Comparison of ENCODE assay signal across 20 mouse cellular contexts in the genomic region with DNA sequence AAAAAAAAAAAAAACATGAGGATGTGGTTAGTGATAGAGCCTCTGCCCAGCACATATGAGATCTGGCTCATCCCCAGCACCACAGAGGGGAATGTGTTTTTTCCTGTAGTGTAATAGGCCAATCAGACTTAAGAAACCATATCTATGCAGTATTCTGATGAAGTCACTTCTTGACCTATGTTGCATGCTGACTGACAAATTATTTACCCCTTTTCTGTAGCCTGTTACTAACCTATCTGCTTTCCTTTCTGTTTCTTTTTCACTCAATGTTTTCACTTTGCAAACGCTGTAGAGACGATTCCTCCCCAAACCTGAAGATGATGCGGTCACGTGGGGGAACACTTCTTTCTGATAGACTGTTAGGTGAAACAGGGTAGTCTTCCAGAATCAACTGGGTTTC. TPM values are rescaled to one million over a fixed set of nuclear protein-coding genes. Genes with fewer than 3 reads are reported as not detected.
A peak's percentile ranks its signal among the peaks of the same experiment; 100 is the strongest.
DNase-seq lines count a peak whose midpoint lies in the region; ATAC-seq and TF ChIP-seq lines count a peak whose summit lies in the region.
"Had no signal": no experiment of that assay in that cellular context is flagged by ENCODE, and none has a peak within 500 bp of the region (broad histone marks: within the 10 kb centered on the region; RNA-seq: fewer than 3 reads in every experiment).

No protein-coding gene starts in this region.

- no peak overlapping the region for H3K4me2 ChIP-seq in heart, embryonic 12.5 days
- H3K4me2 ChIP-seq: hindbrain, embryonic 12.5 days; intestine, embryonic 15.5 days; limb, embryonic 13.5 days had no signal

- 83% methylated on average over 4 of the region's 4 CpGs for WGBS in heart, adult 2 months
- WGBS in heart, embryonic 12.5 days, result 84% methylated on average over 4 of the region's 4 CpGs

- intact Hi-C loops in heart, adult 2 months (cut with DNase I), result no loop called here

- no peaks in the 10 kb centered on the region for H3K27me3 ChIP-seq in MEL (ENCODE audit: control insufficient read depth in 1 of 2, insufficient read depth in 2 of 2, low read length in 2 of 2)
- no peaks in the 10 kb centered on the region for H3K27me3 ChIP-seq in heart, adult 2 months (ENCODE audit: control insufficient read depth, insufficient read depth, low read length)
- H3K27me3 ChIP-seq in heart, embryonic 12.5 days (replicated peaks), result no peaks in the 10 kb centered on the region
- H3K27me3 ChIP-seq: hindbrain, embryonic 12.5 days; intestine, embryonic 15.5 days; limb, embryonic 13.5 days; megakaryocyte, embryonic 14.5 days had no signal

- peaks cover 12 to 20% of the 10 kb centered on the region in 2 experiments for H3K4me1 ChIP-seq in MEL (ENCODE audit: control insufficient read depth in 1 of 2, insufficient read depth in 2 of 2, low read length in 2 of 2)
- H3K4me1 ChIP-seq in heart, adult 2 months (ENCODE audit: control insufficient read depth, insufficient read depth, low read length), result peaks cover 2% of the 10 kb centered on the region; the same call in 1 of the 2 replicates
- no peaks in the 10 kb centered on the region for H3K4me1 ChIP-seq in heart, embryonic 12.5 days (replicated peaks)
- H3K4me1 ChIP-seq: hindbrain, embryonic 12.5 days; intestine, embryonic 15.5 days; limb, embryonic 13.5 days had no signal

- TF ChIP-seq POLR2A in MEL (IDR thresholded peaks at IDR 0.05; ENCODE audit: control insufficient read depth in 1 of 2, insufficient read depth in 1 of 2, low read depth in 1 of 2, low read length in 2 of 2, poor library complexity in 1 of 2), result peak in 1 of 2 experiments; percentile 49; a peak in 1 of 4 replicates
- no peak for TF ChIP-seq POLR2A in heart, adult 2 months (IDR thresholded peaks at IDR 0.05; ENCODE audit: insufficient read depth, low read depth, low read length)

- peak; percentile 54 to 62; a peak in 2 of 4 replicates for TF ChIP-seq EP300 in MEL (IDR thresholded peaks at IDR 0.05; ENCODE audit: low read depth in 1 of 2, low read length in 2 of 2)
- TF ChIP-seq EP300 in heart, adult 2 months (IDR thresholded peaks at IDR 0.05; ENCODE audit: insufficient read depth, low read depth, low read length), result no peak

- peak overlapping the region; percentile 47 to 56 for H3K4me3 ChIP-seq in MEL (ENCODE audit: control insufficient read depth in 1 of 2, insufficient read depth in 1 of 2, low read depth in 2 of 2, low read length in 2 of 2)
- no peak overlapping the region for H3K4me3 ChIP-seq in heart, adult 2 months
- no peak overlapping the region for H3K4me3 ChIP-seq in heart, embryonic 12.5 days
- H3K4me3 ChIP-seq: hindbrain, embryonic 12.5 days; intestine, embryonic 15.5 days; limb, embryonic 13.5 days; megakaryocyte, embryonic 14.5 days had no signal

- H3K36me3 ChIP-seq in MEL (ENCODE audit: control insufficient read depth in 1 of 2, insufficient read depth in 2 of 2, low read length in 2 of 2), result peaks cover 0 to 33% of the 10 kb centered on the region in 2 experiments; a peak in 2 of 4 replicates
- H3K36me3 ChIP-seq in heart, adult 2 months (ENCODE audit: control insufficient read depth, insufficient read depth, low read length), result no peaks in the 10 kb centered on the region; the same call in 1 of the 2 replicates
- H3K36me3 ChIP-seq in heart, embryonic 12.5 days, result no peaks in the 10 kb centered on the region
- H3K36me3 ChIP-seq: hindbrain, embryonic 12.5 days; intestine, embryonic 15.5 days; limb, embryonic 13.5 days had no signal

- TF ChIP-seq CTCF in MEL (IDR thresholded peaks at IDR 0.05 in 2 of 3, conservative IDR thresholded peaks at IDR 0.05 in 1 of 3; ENCODE audit: control insufficient read depth in 1 of 3, insufficient read depth in 1 of 3, low read depth in 2 of 3, low read length in 3 of 3, poor library complexity in 1 of 3, severe bottlenecking in 1 of 3), result no peak
- TF ChIP-seq CTCF in heart, adult 2 months (IDR thresholded peaks at IDR 0.05), result no peak

- H3K9me3 ChIP-seq in MEL (replicated peaks; ENCODE audit: insufficient read depth, low read length), result no peaks in the 10 kb centered on the region
- H3K9me3 ChIP-seq in heart, embryonic 12.5 days (replicated peaks), result no peaks in the 10 kb centered on the region
- H3K9me3 ChIP-seq: hindbrain, embryonic 12.5 days; intestine, embryonic 15.5 days; megakaryocyte, embryonic 14.5 days had no signal

- no peak for TF ChIP-seq RAD21 in MEL (IDR thresholded peaks at IDR 0.05; ENCODE audit: low read depth, low read length)

- no peaks in the 10 kb centered on the region for H3K79me2 ChIP-seq in MEL (ENCODE audit: control insufficient read depth, insufficient read depth, low read length, poor library complexity)
- no peaks in the 10 kb centered on the region for H3K79me2 ChIP-seq in heart, adult 2 months (replicated peaks; ENCODE audit: control insufficient read depth, insufficient read depth, low read length)

- peak overlapping the region; percentile 93 for H3K27ac ChIP-seq in MEL (ENCODE audit: control insufficient read depth, low read depth, low read length)
- no peak overlapping the region for H3K27ac ChIP-seq in heart, adult 2 months
- H3K27ac ChIP-seq in heart, embryonic 12.5 days (ENCODE audit: poor library complexity, severe bottlenecking), result no peak overlapping the region
- H3K27ac ChIP-seq: hindbrain, embryonic 12.5 days; intestine, embryonic 15.5 days; limb, embryonic 13.5 days; liver, embryonic 14.5 days had no signal

- peak overlapping the region; percentile 54 for H3K9ac ChIP-seq in MEL (ENCODE audit: control insufficient read depth, low read depth, low read length, poor library complexity, severe bottlenecking)
- H3K9ac ChIP-seq in heart, adult 2 months (ENCODE audit: low read depth, low read length), result no peak overlapping the region
- H3K9ac ChIP-seq in heart, embryonic 12.5 days, result no peak overlapping the region
- H3K9ac ChIP-seq: hindbrain, embryonic 12.5 days; intestine, embryonic 15.5 days; limb, embryonic 13.5 days; liver, embryonic 14.5 days had no signal

- peak; percentile 2 to 27; a peak in 1 of 4 replicates for ATAC-seq in hematopoietic stem cell, adult 5-6 weeks (replicated peaks in 1 of 2; ENCODE audit: insufficient read depth in 1 of 2, low FRiP score in 2 of 2, low TSS enrichment in 1 of 2, low read depth in 1 of 2, poor library complexity in 2 of 2, severe bottlenecking in 2 of 2)
- no peak for ATAC-seq in heart, embryonic 12.5 days (ENCODE audit: insufficient number of reproducible peaks, low FRiP score)
- ATAC-seq in cerebellum, adult (ENCODE audit: insufficient number of reproducible peaks, low FRiP score, low TSS enrichment), result no peak
- ATAC-seq: intestine, embryonic 15.5 days had no signal

- peak; percentile 83 for DNase-seq in CD4-positive helper T cell, adult 2 months (ENCODE audit: low read depth, low spot score)
- DNase-seq in MEL (ENCODE audit: low read depth, low spot score), result peak; percentile 86
- DNase-seq in naive thymus-derived CD4-positive, alpha-beta T cell, adult 2 months (ENCODE audit: low read depth), result peak; percentile 81
- DNase-seq in heart, adult 2 months, result no peak
- no peak for DNase-seq in adrenal gland, adult 8-10 months
- DNase-seq: adrenal gland, postnatal 10 days; cerebellum, adult 8-10 months; gastrocnemius, postnatal 10 days; kidney, postnatal 25 days; layer of hippocampus, adult 9-11 months; spleen, adult 18-20 months; thymus, postnatal 4 days had no signal

TF ChIP-seq in MEL, 35 proteins besides CTCF, POLR2A, EP300 and RAD21 (continues in another document):
- TF ChIP-seq TCF12 (IDR thresholded peaks at IDR 0.05; ENCODE audit: low read depth, low read length) (peak; percentile 42), SIN3A (IDR thresholded peaks at IDR 0.05; ENCODE audit: low read length) (no peak), ZMIZ1 (IDR thresholded peaks at IDR 0.05; ENCODE audit: low read depth, low read length) (no peak), MAX (IDR thresholded peaks at IDR 0.05; ENCODE audit: low read length) (peak; percentile 37; the same call in 1 of the 2 replicates), BHLHE40 (IDR thresholded peaks at IDR 0.05; ENCODE audit: borderline replicate concordance, low read depth, low read length) (no peak), POLR2AphosphoS5 (IDR thresholded peaks at IDR 0.05; ENCODE audit: borderline replicate concordance, low read depth, low read length) (no peak), ZNF384 (IDR thresholded peaks at IDR 0.05; ENCODE audit: low read depth, low read length) (peak; percentile 63), UBTF (IDR thresholded peaks at IDR 0.05; ENCODE audit: borderline replicate concordance, insufficient read depth, low read depth, low read length) (no peak), POLR2AphosphoS2 (IDR thresholded peaks at IDR 0.05; ENCODE audit: low read length) (no peak), ETS1 (IDR thresholded peaks at IDR 0.05; ENCODE audit: low read depth, low read length) (peak; percentile 89), NELFE (IDR thresholded peaks at IDR 0.05; ENCODE audit: low read depth, low read length) (peak; percentile 37; the same call in 1 of the 2 replicates), ZC3H11A (IDR thresholded peaks at IDR 0.05; ENCODE audit: low read depth, low read length) (no peak), MYB (IDR thresholded peaks at IDR 0.05; ENCODE audit: low read depth, low read length) (no peak), MAZ (IDR thresholded peaks at IDR 0.05; ENCODE audit: low read depth, low read length) (no peak), MAFK (IDR thresholded peaks at IDR 0.05; ENCODE audit: borderline replicate concordance, low read depth, low read length) (no peak), HCFC1 (IDR thresholded peaks at IDR 0.05; ENCODE audit: low read depth, low read length) (peak; percentile 25; the same call in 1 of the 2 replicates), NRF1 (IDR thresholded peaks at IDR 0.05; ENCODE audit: insufficient read depth, low read depth, low read length, poor library complexity, severe bottlenecking) (no peak), USF2 (IDR thresholded peaks at IDR 0.05; ENCODE audit: borderline replicate concordance in 1 of 2, insufficient read depth in 1 of 2, low read depth in 1 of 2, low read length in 2 of 2) (no peak; a peak in 1 of 4 replicates), GABPA (IDR thresholded peaks at IDR 0.05; ENCODE audit: low read depth, low read length) (no peak), USF1 (IDR thresholded peaks at IDR 0.05; ENCODE audit: low read depth, low read length) (peak; percentile 86), CHD2 (IDR thresholded peaks at IDR 0.05; ENCODE audit: low read length) (no peak), GATA1 (IDR thresholded peaks at IDR 0.05; ENCODE audit: low read depth, low read length) (peak; percentile 51)

RNA-seq across cellular contexts. Expression of gene Actr3, which starts 32.4 kb away (rescaled TPM):
- total RNA-seq in MEL (2012; rRNA removed), result 154 and 191 TPM in 2 replicates
- 100 to 1,000 TPM in 1 of 2 experiments, not detected in 1; 211 TPM for polyA plus RNA-seq in MEL (2012; ENCODE audit: insufficient read depth in 1 of 2, insufficient read length in 2 of 2, low read depth in 1 of 2, low replicate concordance in 2 of 2, missing spikeins in 1 of 2)
- 606 and 717 TPM in 2 replicates for total RNA-seq in hematopoietic stem cell, adult 5-6 weeks (2017)
- total RNA-seq in heart, adult 2 months (2021), result 100 to 1,000 TPM; 102 to 118 TPM
- polyA plus RNA-seq in heart, adult 2 months (2012; rRNA removed), result 33.8 and 69.1 TPM in 2 replicates
- 301 and 313 TPM in 2 replicates for polyA plus RNA-seq in heart, embryonic 12.5 days (2016; fragmentation: Nextera tagmentation; extraction: Ambion mirVana)
- 100 to 1,000 TPM; 158 to 193 (median 172) TPM for total RNA-seq in adrenal gland, adult 8-10 months (2022)

Comparison
In these comparisons a context has a peak if more than half of its experiments do, and no peak if none do; other contexts are left out.
1. DNase-seq: peak in CD4-positive helper T cell, adult 2 months (single experiment), MEL (single experiment) and naive thymus-derived CD4-positive, alpha-beta T cell, adult 2 months (single experiment); none in heart, adult 2 months (0 of 2) and adrenal gland, adult 8-10 months (single experiment).
2. H3K4me3 ChIP-seq: peak in MEL (2 of 2); none in heart, adult 2 months (single experiment) and heart, embryonic 12.5 days (single experiment).
3. ATAC-seq: peak in hematopoietic stem cell, adult 5-6 weeks (2 of 2); none in heart, embryonic 12.5 days (single experiment) and cerebellum, adult (single experiment).